Mouse (Mus musculus): Measurements from ENCODE around the gene Cryl1. TPM values are rescaled to one million over a fixed set of nuclear protein-coding genes. Genes with fewer than 3 reads are reported as not detected.

The Cryl1 gene
- polyA plus RNA-seq, 1 experiment, result 0.08 TPM

- Histone ChIP-seq H3K9me3 (ENCODE audit: control insufficient read depth, low read length) (no peaks in the 10 kb centered on the region), H3K4me1 (ENCODE audit: control insufficient read depth) (peaks cover 5% of the 10 kb centered on the region), H3K27me3 (ENCODE audit: control insufficient read depth) (no peaks in the 10 kb centered on the region), H3K36me3 (ENCODE audit: control insufficient read depth) (no peaks in the 10 kb centered on the region), H3K4me3 (replicated peaks) (no peak overlapping the region)
- TF ChIP-seq GATA1 (IDR thresholded peaks at IDR 0.05; ENCODE audit: low read length), result no peak
- no peak for TF ChIP-seq TAL1 (IDR thresholded peaks at IDR 0.05; ENCODE audit: low read length)
Observed at GRCm38 (mm10) chr14:57343057-57343750, 55.1 kb downstream of the Cryl1 start.

GRCm38 (mm10) chr14:57342316-57343055 lies 55.8 kb downstream of the Cryl1 start:
- TF ChIP-seq GATA1 (IDR thresholded peaks at IDR 0.05; ENCODE audit: low read length) (no peak), TAL1 (IDR thresholded peaks at IDR 0.05; ENCODE audit: low read length) (no peak)
- H3K36me3 ChIP-seq (ENCODE audit: control insufficient read depth), result no peaks in the 10 kb centered on the region

GRCm38 (mm10) chr14:57338666-57339065 lies 59.7 kb downstream of the Cryl1 start:
- H3K4me1 ChIP-seq (ENCODE audit: control insufficient read depth), result no peaks in the 10 kb centered on the region; the same call in 1 of the 2 replicates
- H3K9me3 ChIP-seq (ENCODE audit: control insufficient read depth, low read length), result no peaks in the 10 kb centered on the region
- TF ChIP-seq GATA1 (IDR thresholded peaks at IDR 0.05; ENCODE audit: low read length), result no peak
- TF ChIP-seq TAL1 (IDR thresholded peaks at IDR 0.05; ENCODE audit: low read length), result no peak
- H3K27me3 ChIP-seq (ENCODE audit: control insufficient read depth), result no peaks in the 10 kb centered on the region
- no peaks in the 10 kb centered on the region for H3K36me3 ChIP-seq (ENCODE audit: control insufficient read depth)
- H3K4me3 ChIP-seq (replicated peaks), result no peak overlapping the region

More at GRCm38 (mm10) chr14:57342316-57343055, 55.8 kb downstream of the Cryl1 start:
- H3K4me3 ChIP-seq (replicated peaks), result no peak overlapping the region
- no peaks in the 10 kb centered on the region for H3K27me3 ChIP-seq (ENCODE audit: control insufficient read depth)
- H3K9me3 ChIP-seq (ENCODE audit: control insufficient read depth, low read length), result no peaks in the 10 kb centered on the region
- H3K4me1 ChIP-seq (ENCODE audit: control insufficient read depth), result peaks cover 5% of the 10 kb centered on the region

GRCm38 (mm10) chr14:57334833-57335232 lies 63.5 kb downstream of the Cryl1 start:
- Histone ChIP-seq H3K36me3 (ENCODE audit: control insufficient read depth) (no peaks in the 10 kb centered on the region), H3K4me3 (replicated peaks) (no peak overlapping the region), H3K4me1 (ENCODE audit: control insufficient read depth) (no peaks in the 10 kb centered on the region), H3K27me3 (ENCODE audit: control insufficient read depth) (no peaks in the 10 kb centered on the region), H3K9me3 (ENCODE audit: control insufficient read depth, low read length) (no peaks in the 10 kb centered on the region)
- TF ChIP-seq GATA1 (IDR thresholded peaks at IDR 0.05; ENCODE audit: low read length), result no peak
- no peak for TF ChIP-seq TAL1 (IDR thresholded peaks at IDR 0.05; ENCODE audit: low read length)

GRCm38 (mm10) chr14:57332503-57332902 lies 65.8 kb downstream of the Cryl1 start:
- no peak overlapping the region for H3K4me3 ChIP-seq (replicated peaks)
- H3K4me1 ChIP-seq (ENCODE audit: control insufficient read depth), result no peaks in the 10 kb centered on the region
- no peaks in the 10 kb centered on the region for H3K27me3 ChIP-seq (ENCODE audit: control insufficient read depth)
- TF ChIP-seq TAL1 (IDR thresholded peaks at IDR 0.05; ENCODE audit: low read length), result no peak
- no peak for TF ChIP-seq GATA1 (IDR thresholded peaks at IDR 0.05; ENCODE audit: low read length)
- no peaks in the 10 kb centered on the region for H3K36me3 ChIP-seq (ENCODE audit: control insufficient read depth)
- H3K9me3 ChIP-seq (ENCODE audit: control insufficient read depth, low read length), result no peaks in the 10 kb centered on the region

- Histone ChIP-seq H3K4me3 (replicated peaks) (no peak overlapping the region), H3K9me3 (ENCODE audit: control insufficient read depth, low read length) (no peaks in the 10 kb centered on the region), H3K27me3 (ENCODE audit: control insufficient read depth) (no peaks in the 10 kb centered on the region), H3K4me1 (ENCODE audit: control insufficient read depth) (no peaks in the 10 kb centered on the region), H3K36me3 (ENCODE audit: control insufficient read depth) (no peaks in the 10 kb centered on the region)
- TF ChIP-seq GATA1 (IDR thresholded peaks at IDR 0.05; ENCODE audit: low read length) (no peak), TAL1 (IDR thresholded peaks at IDR 0.05; ENCODE audit: low read length) (no peak)
Observed at GRCm38 (mm10) chr14:57331097-57331496, 67.2 kb downstream of the Cryl1 start.

GRCm38 (mm10) chr14:57329600-57329999 lies 68.7 kb downstream of the Cryl1 start:
- no peaks in the 10 kb centered on the region for H3K9me3 ChIP-seq (ENCODE audit: control insufficient read depth, low read length)
- no peak overlapping the region for H3K4me3 ChIP-seq (replicated peaks)
- no peak for TF ChIP-seq GATA1 (IDR thresholded peaks at IDR 0.05; ENCODE audit: low read length)
- TF ChIP-seq TAL1 (IDR thresholded peaks at IDR 0.05; ENCODE audit: low read length), result no peak
- no peaks in the 10 kb centered on the region for H3K27me3 ChIP-seq (ENCODE audit: control insufficient read depth)
- H3K4me1 ChIP-seq (ENCODE audit: control insufficient read depth), result no peaks in the 10 kb centered on the region
- H3K36me3 ChIP-seq (ENCODE audit: control insufficient read depth), result no peaks in the 10 kb centered on the region

GRCm38 (mm10) chr14:57326771-57327170 lies 71.6 kb downstream of the Cryl1 start:
- no peaks in the 10 kb centered on the region for H3K36me3 ChIP-seq (ENCODE audit: control insufficient read depth)
- H3K9me3 ChIP-seq (ENCODE audit: control insufficient read depth, low read length), result no peaks in the 10 kb centered on the region
- H3K4me1 ChIP-seq (ENCODE audit: control insufficient read depth), result no peaks in the 10 kb centered on the region
- TF ChIP-seq GATA1 (IDR thresholded peaks at IDR 0.05; ENCODE audit: low read length) (no peak), TAL1 (IDR thresholded peaks at IDR 0.05; ENCODE audit: low read length) (no peak)
- no peak overlapping the region for H3K4me3 ChIP-seq (replicated peaks)
- H3K27me3 ChIP-seq (ENCODE audit: control insufficient read depth), result no peaks in the 10 kb centered on the region

GRCm38 (mm10) chr14:57318812-57319211 lies 79.5 kb downstream of the Cryl1 start:
- H3K36me3 ChIP-seq (ENCODE audit: control insufficient read depth), result no peaks in the 10 kb centered on the region
- H3K27me3 ChIP-seq (ENCODE audit: control insufficient read depth), result no peaks in the 10 kb centered on the region
- H3K4me3 ChIP-seq (replicated peaks), result no peak overlapping the region
- no peak for TF ChIP-seq GATA1 (IDR thresholded peaks at IDR 0.05; ENCODE audit: low read length)
- TF ChIP-seq TAL1 (IDR thresholded peaks at IDR 0.05; ENCODE audit: low read length), result no peak
- no peaks in the 10 kb centered on the region for H3K9me3 ChIP-seq (ENCODE audit: control insufficient read depth, low read length)
- H3K4me1 ChIP-seq (ENCODE audit: control insufficient read depth), result peaks cover 3% of the 10 kb centered on the region

All from erythroblast, embryonic 14.5 days (primary cell).